Mouse (Mus musculus): ENCODE measurements around the gene Mcf2l. TPM values are rescaled to one million over a fixed set of nuclear protein-coding genes. Genes with fewer than 3 reads are reported as not detected.

The Mcf2l gene
- polyA plus RNA-seq, 1 experiment from 2014 or later = 140 TPM

DNA sequence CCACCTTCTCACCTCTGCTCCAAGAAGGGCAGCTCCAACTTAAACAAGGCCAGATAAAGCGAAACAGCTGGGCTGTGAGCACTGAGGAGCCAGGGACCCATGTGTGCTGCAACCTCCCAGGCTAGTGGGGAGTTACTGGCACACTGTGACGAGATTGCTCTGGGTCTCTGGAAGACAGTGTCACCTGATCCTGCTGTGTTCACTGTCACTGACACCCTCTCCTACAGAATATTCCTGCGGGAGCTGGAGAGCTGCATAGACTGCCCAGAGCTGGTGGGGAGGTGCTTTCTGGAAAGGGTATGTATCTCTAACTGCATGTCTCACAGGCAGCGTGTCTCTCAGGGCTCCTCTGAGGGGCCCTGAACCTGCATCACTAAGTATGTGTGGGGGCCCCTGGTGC, 133.9 kb downstream of the Mcf2l start:
- Histone ChIP-seq H3K9me3 (ENCODE audit: control insufficient read depth, low read length) (no peaks in the 10 kb centered on the region), H3K27ac (ENCODE audit: low read depth, low read length) (no peak overlapping the region), H3K4me1 (ENCODE audit: control insufficient read depth, insufficient read depth, low read length) (no peaks in the 10 kb centered on the region), H3K36me3 (ENCODE audit: control insufficient read depth, insufficient read depth, low read length) (peaks cover 87% of the 10 kb centered on the region), H3K4me2 (ENCODE audit: low read depth, low read length) (no peak overlapping the region), H3K9ac (replicated peaks; ENCODE audit: low read depth, low read length) (no peak overlapping the region), H3K27me3 (ENCODE audit: control insufficient read depth, insufficient read depth, low read length) (no peaks in the 10 kb centered on the region), H3K4me3 (ENCODE audit: low read depth, low read length) (no peak overlapping the region)
- no peak for ATAC-seq (ENCODE audit: low read depth)
- 67% methylated on average over 4 of the region's 4 CpGs for WGBS

DNA sequence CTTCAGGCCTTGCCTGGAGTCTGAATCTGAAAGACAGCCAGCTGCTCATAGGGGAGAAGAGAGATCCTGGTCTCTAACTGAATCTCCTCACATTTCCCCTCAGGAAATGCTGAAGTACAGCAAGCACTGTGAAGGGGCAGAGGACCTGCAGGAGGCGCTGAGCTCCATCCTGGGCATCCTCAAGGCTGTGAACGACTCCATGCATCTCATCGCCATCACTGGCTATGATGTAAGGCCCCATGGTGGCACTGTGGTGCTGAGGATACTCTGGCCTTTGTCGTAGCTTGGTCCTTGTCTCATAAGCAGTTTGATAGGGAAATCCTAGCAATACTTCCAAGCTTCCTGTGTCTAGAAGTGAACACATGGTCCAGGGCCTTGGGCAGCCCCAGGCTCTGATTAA, 136.7 kb downstream of the Mcf2l start:
- Histone ChIP-seq H3K27ac (ENCODE audit: low read depth, low read length) (no peak overlapping the region), H3K4me2 (ENCODE audit: low read depth, low read length) (no peak overlapping the region), H3K9ac (replicated peaks; ENCODE audit: low read depth, low read length) (no peak overlapping the region), H3K9me3 (ENCODE audit: control insufficient read depth, low read length) (no peaks in the 10 kb centered on the region), H3K4me3 (ENCODE audit: low read depth, low read length) (no peak overlapping the region), H3K4me1 (ENCODE audit: control insufficient read depth, insufficient read depth, low read length) (no peaks in the 10 kb centered on the region), H3K36me3 (ENCODE audit: control insufficient read depth, insufficient read depth, low read length) (peaks cover 88% of the 10 kb centered on the region), H3K27me3 (ENCODE audit: control insufficient read depth, insufficient read depth, low read length) (no peaks in the 10 kb centered on the region)
- 71% methylated on average over 4 of the region's 4 CpGs for WGBS
- no peak for ATAC-seq (ENCODE audit: low read depth)

DNA sequence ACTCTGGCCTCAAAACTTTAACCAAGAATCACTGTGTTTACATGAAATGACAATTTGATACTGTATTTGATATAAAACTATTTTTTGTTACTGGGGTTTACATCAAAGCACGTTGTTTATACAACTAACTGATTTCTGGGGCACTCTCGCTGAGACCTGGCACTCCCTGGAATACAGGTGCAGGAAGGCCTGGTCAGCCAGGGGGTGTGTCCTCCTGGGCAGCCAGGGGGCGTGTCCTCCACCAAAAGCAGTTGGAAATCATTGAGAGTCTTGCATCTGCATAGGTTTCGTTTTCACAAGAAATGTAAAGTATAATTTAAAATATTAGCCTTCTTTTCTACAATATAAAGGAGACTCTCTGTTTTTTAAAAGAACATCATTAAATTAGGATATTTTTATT, 146.0 kb downstream of the Mcf2l start:
- WGBS = 69% methylated on average over 4 of the region's 4 CpGs

DNA sequence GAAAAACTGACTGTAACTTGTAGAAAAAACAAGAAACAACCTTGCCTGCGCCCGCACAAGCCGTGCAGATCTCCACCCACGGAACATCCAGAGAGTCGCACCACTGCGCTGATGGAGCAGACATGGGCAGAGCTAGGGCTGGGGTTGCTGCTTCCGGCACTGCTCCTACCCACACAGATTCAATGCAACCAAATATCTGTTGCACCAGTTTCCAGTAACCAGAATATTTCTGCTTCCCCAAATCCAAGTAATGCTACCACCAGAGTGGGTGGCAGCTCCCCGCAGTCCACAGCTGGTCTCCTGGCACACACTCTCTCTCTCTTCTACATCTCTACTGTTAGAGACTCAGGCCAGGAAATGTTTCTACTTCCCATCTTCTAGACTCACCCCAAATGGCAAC, 148.2 kb downstream of the Mcf2l start:
- no peaks in the 10 kb centered on the region for H3K27me3 ChIP-seq (ENCODE audit: control insufficient read depth, insufficient read depth, low read length)
- 95% methylated on average over 8 of the region's 8 CpGs for WGBS
- no peaks in the 10 kb centered on the region for H3K9me3 ChIP-seq (ENCODE audit: control insufficient read depth, low read length)
- H3K4me3 ChIP-seq (ENCODE audit: low read depth, low read length) = no peak overlapping the region
- ATAC-seq (ENCODE audit: low read depth) = no peak
- H3K27ac ChIP-seq (ENCODE audit: low read depth, low read length) = no peak overlapping the region
- H3K9ac ChIP-seq (replicated peaks; ENCODE audit: low read depth, low read length) = no peak overlapping the region
- no peak overlapping the region for H3K4me2 ChIP-seq (ENCODE audit: low read depth, low read length)
- H3K4me1 ChIP-seq (ENCODE audit: control insufficient read depth, insufficient read depth, low read length) = no peaks in the 10 kb centered on the region
- peaks cover 29% of the 10 kb centered on the region for H3K36me3 ChIP-seq (ENCODE audit: control insufficient read depth, insufficient read depth, low read length)

More for the DNA sequence above, 146.0 kb downstream of the Mcf2l start:
- Histone ChIP-seq H3K4me3 (ENCODE audit: low read depth, low read length) (no peak overlapping the region), H3K4me1 (ENCODE audit: control insufficient read depth, insufficient read depth, low read length) (no peaks in the 10 kb centered on the region), H3K9me3 (ENCODE audit: control insufficient read depth, low read length) (no peaks in the 10 kb centered on the region), H3K36me3 (ENCODE audit: control insufficient read depth, insufficient read depth, low read length) (peaks cover 40% of the 10 kb centered on the region), H3K9ac (replicated peaks; ENCODE audit: low read depth, low read length) (no peak overlapping the region), H3K27me3 (ENCODE audit: control insufficient read depth, insufficient read depth, low read length) (no peaks in the 10 kb centered on the region), H3K4me2 (ENCODE audit: low read depth, low read length) (no peak overlapping the region), H3K27ac (ENCODE audit: low read depth, low read length) (no peak overlapping the region)
- no peak for ATAC-seq (ENCODE audit: low read depth)

DNA sequence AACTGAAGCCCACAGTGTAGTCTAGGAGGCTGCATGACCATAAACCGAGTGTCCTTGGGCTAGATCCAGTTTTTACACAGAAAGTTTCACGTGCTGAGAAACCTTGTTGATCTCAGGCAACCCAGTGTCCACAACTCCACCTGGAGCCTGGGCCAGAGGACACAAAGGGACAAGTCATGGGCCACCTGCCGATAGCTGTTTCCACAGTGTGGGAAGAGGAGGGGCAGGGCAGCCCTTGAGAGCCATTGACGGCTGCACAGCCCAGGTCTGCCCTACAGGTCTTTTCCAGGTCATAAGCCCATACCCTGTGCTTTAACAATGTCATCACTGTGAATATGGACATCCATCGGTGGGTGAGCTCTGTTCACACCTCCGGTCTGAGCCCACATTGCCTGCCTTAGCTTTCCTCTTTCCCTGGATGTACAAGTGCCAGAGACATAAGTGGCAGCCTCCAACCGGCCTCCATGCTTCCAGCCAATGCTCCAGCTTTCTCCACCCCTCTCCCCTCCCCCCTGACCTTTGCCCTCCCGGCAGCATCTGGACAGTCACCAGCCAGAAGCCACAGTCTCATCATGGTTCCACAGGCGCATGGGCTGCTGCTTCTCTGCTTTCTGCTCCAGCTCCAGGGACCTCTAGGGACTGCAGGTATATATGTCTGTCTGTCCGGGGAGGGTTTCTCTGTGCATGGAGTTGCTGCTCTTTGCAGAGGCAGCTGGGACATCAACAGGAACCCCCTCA, 152.1 kb downstream of the Mcf2l start, which contains the start of gene F7:
Gene F7, plus strand, starts transcription at position 548 of the 738 bp plus-strand sequence.
- Histone ChIP-seq H3K9ac (replicated peaks; ENCODE audit: low read depth, low read length) (no peak within 1 kb of the TSS), H3K27ac (ENCODE audit: low read depth, low read length) (no peak within 1 kb of the TSS), H3K36me3 (ENCODE audit: control insufficient read depth, insufficient read depth, low read length) (peaks cover 2% of the 10 kb centered on the region), H3K4me3 (ENCODE audit: low read depth, low read length) (no peak within 1 kb of the TSS), H3K4me2 (ENCODE audit: low read depth, low read length) (no peak within 1 kb of the TSS), H3K4me1 (ENCODE audit: control insufficient read depth, insufficient read depth, low read length) (no peaks in the 10 kb centered on the region), H3K9me3 (ENCODE audit: control insufficient read depth, low read length) (no peaks in the 10 kb centered on the region), H3K27me3 (ENCODE audit: control insufficient read depth, insufficient read depth, low read length) (no peaks in the 10 kb centered on the region)
- ATAC-seq (ENCODE audit: low read depth) = no peak
- 66% methylated on average over 10 of the region's 10 CpGs for WGBS

DNA sequence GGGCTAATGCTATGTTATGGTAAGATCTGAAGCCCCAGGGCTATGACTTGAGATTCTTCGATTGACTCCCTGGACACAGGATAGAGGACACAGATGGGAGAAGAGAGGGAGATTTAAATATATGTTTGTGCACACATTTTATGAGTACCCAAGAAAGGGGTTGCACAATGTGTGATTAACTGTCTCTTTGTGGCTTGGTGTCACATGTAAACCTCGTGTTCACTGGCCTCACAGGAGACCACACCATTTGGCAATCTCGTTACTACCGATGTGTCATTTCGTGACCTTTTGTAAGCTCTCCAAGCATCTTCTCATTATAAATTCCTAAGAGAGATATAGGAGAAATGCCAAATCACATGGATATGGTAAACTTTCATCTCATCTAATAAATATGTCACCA, 154.0 kb downstream of the Mcf2l start:
- Histone ChIP-seq H3K4me1 (ENCODE audit: control insufficient read depth, insufficient read depth, low read length) (no peaks in the 10 kb centered on the region), H3K27ac (ENCODE audit: low read depth, low read length) (no peak overlapping the region), H3K4me2 (ENCODE audit: low read depth, low read length) (no peak overlapping the region), H3K4me3 (ENCODE audit: low read depth, low read length) (no peak overlapping the region), H3K9ac (replicated peaks; ENCODE audit: low read depth, low read length) (no peak overlapping the region), H3K27me3 (ENCODE audit: control insufficient read depth, insufficient read depth, low read length) (no peaks in the 10 kb centered on the region), H3K36me3 (ENCODE audit: control insufficient read depth, insufficient read depth, low read length) (no peaks in the 10 kb centered on the region), H3K9me3 (ENCODE audit: control insufficient read depth, low read length) (no peaks in the 10 kb centered on the region)
- ATAC-seq (ENCODE audit: low read depth) = no peak
- WGBS = 87% methylated on average over 5 of the region's 5 CpGs

DNA sequence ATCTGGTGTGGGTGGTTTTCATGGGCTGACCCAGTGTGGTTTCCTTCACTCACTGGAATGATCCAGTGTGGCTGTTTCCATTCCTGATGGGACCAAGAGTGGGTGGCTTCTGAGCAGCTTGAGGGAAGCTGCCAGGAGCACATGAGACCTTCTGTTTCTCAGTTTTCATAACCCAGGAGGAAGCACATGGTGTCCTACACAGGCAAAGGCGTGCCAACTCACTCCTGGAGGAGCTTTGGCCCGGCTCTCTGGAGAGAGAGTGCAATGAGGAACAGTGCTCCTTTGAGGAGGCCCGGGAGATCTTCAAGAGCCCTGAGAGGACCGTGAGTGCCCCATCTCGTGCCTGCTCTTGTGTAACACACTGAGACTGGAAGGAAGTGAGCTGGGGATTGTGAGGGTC, 154.9 kb downstream of the Mcf2l start:
- Histone ChIP-seq H3K4me1 (ENCODE audit: control insufficient read depth, insufficient read depth, low read length) (no peaks in the 10 kb centered on the region), H3K9me3 (ENCODE audit: control insufficient read depth, low read length) (no peaks in the 10 kb centered on the region), H3K36me3 (ENCODE audit: control insufficient read depth, insufficient read depth, low read length) (no peaks in the 10 kb centered on the region), H3K27ac (ENCODE audit: low read depth, low read length) (no peak overlapping the region), H3K4me2 (ENCODE audit: low read depth, low read length) (no peak overlapping the region), H3K9ac (replicated peaks; ENCODE audit: low read depth, low read length) (no peak overlapping the region), H3K4me3 (ENCODE audit: low read depth, low read length) (no peak overlapping the region), H3K27me3 (ENCODE audit: control insufficient read depth, insufficient read depth, low read length) (no peaks in the 10 kb centered on the region)
- no peak for ATAC-seq (ENCODE audit: low read depth)
- 79% methylated on average over 5 of the region's 5 CpGs for WGBS

DNA sequence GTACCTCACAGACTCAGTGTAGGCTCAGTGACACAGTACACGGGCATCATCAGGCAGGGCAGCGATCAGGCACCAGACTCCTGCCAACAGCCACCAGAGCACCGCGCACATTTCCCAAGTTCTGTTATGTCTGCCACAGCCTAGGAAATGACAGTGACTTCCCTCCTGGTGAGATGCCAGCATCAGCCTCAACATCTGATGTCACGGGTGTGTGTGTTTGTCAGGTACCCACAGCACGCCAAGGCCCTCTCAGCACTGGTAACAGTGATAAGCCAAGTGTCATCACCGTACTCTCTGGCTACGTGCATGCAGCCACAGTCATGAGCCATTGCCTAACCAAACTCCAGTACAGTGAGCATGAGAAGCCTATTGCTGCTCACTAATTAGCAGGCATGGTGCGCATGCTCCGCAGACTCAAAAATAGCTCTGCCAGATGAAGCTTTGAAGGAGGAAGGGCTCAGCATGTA, 162.8 kb downstream of the Mcf2l start:
- Histone ChIP-seq H3K4me3 (ENCODE audit: low read depth, low read length) (no peak overlapping the region), H3K9ac (replicated peaks; ENCODE audit: low read depth, low read length) (no peak overlapping the region), H3K27ac (ENCODE audit: low read depth, low read length) (no peak overlapping the region), H3K4me2 (ENCODE audit: low read depth, low read length) (no peak overlapping the region), H3K27me3 (ENCODE audit: control insufficient read depth, insufficient read depth, low read length) (no peaks in the 10 kb centered on the region), H3K4me1 (ENCODE audit: control insufficient read depth, insufficient read depth, low read length) (no peaks in the 10 kb centered on the region), H3K36me3 (ENCODE audit: control insufficient read depth, insufficient read depth, low read length) (no peaks in the 10 kb centered on the region), H3K9me3 (ENCODE audit: control insufficient read depth, low read length) (no peaks in the 10 kb centered on the region)
- WGBS = 91% methylated on average over 10 of the region's 10 CpGs
- ATAC-seq (ENCODE audit: low read depth) = no peak

DNA sequence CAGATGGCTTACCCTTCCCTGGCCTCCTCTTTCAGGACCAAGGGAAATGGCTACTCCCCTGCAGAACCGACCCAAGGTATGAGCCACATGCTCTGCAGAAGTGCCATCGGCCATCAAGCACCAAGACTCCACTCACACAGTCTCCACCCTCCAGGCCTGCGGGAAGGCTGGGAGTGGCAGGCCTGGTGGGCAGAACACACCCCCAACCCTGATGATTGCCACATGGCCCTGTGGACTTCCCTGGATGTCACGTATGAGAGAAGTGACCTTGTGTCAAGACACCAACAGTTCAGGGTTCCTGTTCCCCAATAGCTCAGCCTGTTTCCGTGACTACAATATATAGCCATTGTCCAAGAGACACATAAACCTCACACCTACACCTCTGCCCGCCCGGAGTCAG, 163.4 kb downstream of the Mcf2l start, which contains the start of gene F10:
Gene F10, plus strand, starts transcription at position 294 of the 400 bp plus-strand sequence.
- Histone ChIP-seq H3K27me3 (ENCODE audit: control insufficient read depth, insufficient read depth, low read length) (no peaks in the 10 kb centered on the region), H3K4me1 (ENCODE audit: control insufficient read depth, insufficient read depth, low read length) (no peaks in the 10 kb centered on the region)

More for the DNA sequence above, 163.4 kb downstream of the Mcf2l start, which contains the start of gene F10:
- no peak within 1 kb of the TSS for H3K9ac ChIP-seq (replicated peaks; ENCODE audit: low read depth, low read length)
- H3K4me2 ChIP-seq (ENCODE audit: low read depth, low read length) = no peak within 1 kb of the TSS
- 71% methylated on average over 7 of the region's 7 CpGs for WGBS
- no peak within 1 kb of the TSS for H3K4me3 ChIP-seq (ENCODE audit: low read depth, low read length)
- ATAC-seq (ENCODE audit: low read depth) = no peak
- H3K27ac ChIP-seq (ENCODE audit: low read depth, low read length) = no peak within 1 kb of the TSS
- no peaks in the 10 kb centered on the region for H3K36me3 ChIP-seq (ENCODE audit: control insufficient read depth, insufficient read depth, low read length)
- H3K9me3 ChIP-seq (ENCODE audit: control insufficient read depth, low read length) = no peaks in the 10 kb centered on the region

All from neural tube, embryonic 14.5 days (tissue).